Mouse (Mus musculus) bone marrow macrophage, adult 2 months (primary cell): Measurements from ENCODE around the gene Syngap1.

Source experiments
- CTCF ChIP-seq: IDR thresholded peaks from 2 replicates; pipeline ENCODE4 v1.5.1; 2012; ENCODE audit warnings: low read depth, mild to moderate bottlenecking, low read length, moderate library complexity
- POLR2A ChIP-seq: IDR thresholded peaks from 2 replicates; pipeline ENCODE4 v1.6.1; 2012; ENCODE audit warnings: mild to moderate bottlenecking, low read depth, low read length, borderline replicate concordance

DNA sequence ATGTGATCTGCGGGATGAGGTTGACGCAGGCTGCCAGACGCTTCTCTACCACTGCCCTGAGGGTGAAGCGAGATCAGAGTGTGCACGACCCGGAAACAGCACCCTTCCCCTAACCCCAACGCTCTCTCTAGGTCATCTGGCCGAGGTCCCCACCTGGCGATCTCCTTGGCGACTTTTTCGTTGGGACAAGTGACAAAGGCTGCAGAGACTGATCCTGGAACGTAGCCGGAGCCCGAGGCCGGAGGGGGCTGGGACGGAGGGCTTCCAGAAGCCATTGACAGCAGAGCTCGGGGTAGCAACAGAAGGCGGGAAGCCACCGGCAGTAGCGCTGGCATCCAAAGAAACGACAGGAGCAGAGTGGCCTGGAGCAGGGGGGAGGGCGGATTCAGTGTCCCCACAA lies 2.3 kb upstream of the Syngap1 start:
- TF ChIP-seq CTCF (no peak), POLR2A (no peak)
